Mouse (Mus musculus) kidney, postnatal 4 days (tissue): Measurements from ENCODE around the gene Duxbl2.
"Not testable (repeated sequence)": the region's sequence is repeated elsewhere in the genome, so short reads cannot be mapped to it uniquely, and the experiment has no call there.

Source experiments
- DNase-seq, 2 experiments: peaks; one replicate each; pipeline ENCODE4 v3.0.0; 2021; ENCODE audit warnings: mixed read lengths in 2 of 2

Duxbl2 gene

GRCm38 (mm10) chr14:26118150-26118549 lies at the start of gene Duxbl2:
Duxbl2 (plus strand) TSS chr14:26118349.
- DNase-seq: not testable (repeated sequence)

- not testable (repeated sequence) for DNase-seq
Observed at GRCm38 (mm10) chr14:26076620-26077390, 41.3 kb upstream of the Duxbl2 start.

GRCm38 (mm10) chr14:26081216-26081615 lies 36.9 kb upstream of the Duxbl2 start, which contains the start of gene Cphx2:
Cphx2 (plus strand) TSS chr14:26081516.
- not testable (repeated sequence) for DNase-seq

GRCm38 (mm10) chr14:26081997-26082396 lies 36.2 kb upstream of the Duxbl2 start, which contains the start of gene Cphx3:
Cphx3 (plus strand) TSS chr14:26082297.
- DNase-seq: not testable (repeated sequence)

GRCm38 (mm10) chr14:26097622-26098021 lies 20.5 kb upstream of the Duxbl2 start:
- DNase-seq: not testable (repeated sequence)

GRCm38 (mm10) chr14:26118550-26119000 lies 426 bp downstream of the Duxbl2 start:
- DNase-seq: not testable (repeated sequence)

GRCm38 (mm10) chr14:26119095-26119494 lies 946 bp downstream of the Duxbl2 start:
- DNase-seq: not testable (repeated sequence)

GRCm38 (mm10) chr14:26147095-26147494 lies 28.9 kb downstream of the Duxbl2 start:
- DNase-seq: not testable (repeated sequence)

GRCm38 (mm10) chr14:26156032-26156431 lies 37.9 kb downstream of the Duxbl2 start:
- DNase-seq: not testable (repeated sequence)

GRCm38 (mm10) chr14:26161156-26161555 lies 43.0 kb downstream of the Duxbl2 start:
- not testable (repeated sequence) for DNase-seq

GRCm38 (mm10) chr14:26162423-26162822 lies 44.3 kb downstream of the Duxbl2 start:
- not testable (repeated sequence) for DNase-seq

GRCm38 (mm10) chr14:26165266-26165665 lies 47.1 kb downstream of the Duxbl2 start:
- not testable (repeated sequence) for DNase-seq

GRCm38 (mm10) chr14:26173955-26174354 lies 55.8 kb downstream of the Duxbl2 start:
- not testable (repeated sequence) for DNase-seq

GRCm38 (mm10) chr14:26175028-26175427 lies 56.9 kb downstream of the Duxbl2 start:
- DNase-seq: not testable (repeated sequence)
